Mouse (Mus musculus) ZHBTc4 (cell line): ENCODE results near the gene Asb10.
A peak's percentile ranks its signal among the peaks of the same experiment; 100 is the strongest.

Experiments used
- DNase-seq: peaks from one replicate; pipeline ENCODE4 v3.0.0-alpha.2; 2011; ENCODE audit warnings: low read depth, low spot score

Gene Asb10

GRCm38 (mm10) chr5:24540387-24541143, at the start of gene Asb10:
Asb10 (minus strand) TSS chr5:24540978.
- DNase-seq: no peak

- no peak for DNase-seq
These were observed 49.0 kb upstream of the Asb10 start for GRCm38 (mm10) chr5:24589511-24590500.

GRCm38 (mm10) chr5:24587200-24587577, 46.4 kb upstream of the Asb10 start:
- DNase-seq: no peak

- peak; percentile 91 for DNase-seq
These were observed 45.9 kb upstream of the Asb10 start, which contains the start of gene Chpf2 for GRCm38 (mm10) chr5:24586547-24587199. Chpf2 (plus strand) TSS chr5:24586741.

GRCm38 (mm10) chr5:24586106-24586505, 45.3 kb upstream of the Asb10 start:
- DNase-seq: no peak

GRCm38 (mm10) chr5:24578109-24578963, 37.6 kb upstream of the Asb10 start:
- no peak for DNase-seq

GRCm38 (mm10) chr5:24577183-24577929, 36.6 kb upstream of the Asb10 start, which contains the start of gene Abcf2:
Abcf2 (minus strand) TSS chr5:24577467.
- DNase-seq: peak; percentile 100

- peak; percentile 50 for DNase-seq
These were observed 36.0 kb upstream of the Asb10 start for GRCm38 (mm10) chr5:24576801-24577182.

- no peak for DNase-seq
These were observed 35.2 kb upstream of the Asb10 start for GRCm38 (mm10) chr5:24575948-24576347.

GRCm38 (mm10) chr5:24556709-24557108, 15.9 kb upstream of the Asb10 start, which contains the start of gene 4931409K22Rik:
4931409K22Rik (minus strand) TSS chr5:24556809.
- DNase-seq: no peak

- peak; percentile 55 for DNase-seq
These were observed 14.6 kb upstream of the Asb10 start for GRCm38 (mm10) chr5:24555335-24555734.

- DNase-seq: no peak
These were observed 13.0 kb upstream of the Asb10 start for GRCm38 (mm10) chr5:24553621-24554244.

GRCm38 (mm10) chr5:24551317-24551688, 10.5 kb upstream of the Asb10 start:
- no peak for DNase-seq

GRCm38 (mm10) chr5:24550598-24551316, 10.0 kb upstream of the Asb10 start:
- peak; percentile 17 for DNase-seq

GRCm38 (mm10) chr5:24542643-24543042, 1.9 kb upstream of the Asb10 start:
- peak; percentile 77 for DNase-seq

- DNase-seq: no peak
These were observed 379 bp upstream of the Asb10 start for GRCm38 (mm10) chr5:24541144-24541569.

GRCm38 (mm10) chr5:24539571-24540296, 1.0 kb downstream of the Asb10 start:
- DNase-seq: no peak

GRCm38 (mm10) chr5:24537618-24538017, 3.2 kb downstream of the Asb10 start:
- no peak for DNase-seq
